Mouse (Mus musculus): ENCODE measurements at regions not wholly inside any gene's neighbourhood (a gene's known extent, or its start where the extent isn't known, plus 50 kb on each side); places are given as distances from the start of the nearest gene placed in this dataset.
"Not testable (repeated sequence)": the region's sequence is repeated elsewhere in the genome, so short reads cannot be mapped to it uniquely, and the experiment has no call there.

DNA sequence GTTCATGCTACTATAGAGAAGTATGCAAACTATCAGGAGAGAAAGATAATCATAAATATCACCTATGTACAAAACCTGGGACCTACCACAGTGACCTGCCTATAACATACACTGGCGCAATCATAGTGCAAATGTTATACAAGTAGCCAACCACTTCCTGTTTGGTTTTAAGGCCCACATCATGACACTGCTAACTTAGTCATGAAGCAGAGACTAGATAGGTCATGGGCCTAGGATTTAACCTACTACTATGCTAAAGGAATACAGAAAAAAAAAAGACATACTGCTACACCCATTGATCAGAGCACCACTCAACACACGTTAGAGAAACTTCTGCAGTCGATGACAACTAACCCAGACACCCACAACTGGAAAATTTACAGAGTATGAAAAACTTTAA is 498.6 kb upstream of the Acvr2a start:
- no peak for DNase-seq (ENCODE audit: low spot score)

DNA sequence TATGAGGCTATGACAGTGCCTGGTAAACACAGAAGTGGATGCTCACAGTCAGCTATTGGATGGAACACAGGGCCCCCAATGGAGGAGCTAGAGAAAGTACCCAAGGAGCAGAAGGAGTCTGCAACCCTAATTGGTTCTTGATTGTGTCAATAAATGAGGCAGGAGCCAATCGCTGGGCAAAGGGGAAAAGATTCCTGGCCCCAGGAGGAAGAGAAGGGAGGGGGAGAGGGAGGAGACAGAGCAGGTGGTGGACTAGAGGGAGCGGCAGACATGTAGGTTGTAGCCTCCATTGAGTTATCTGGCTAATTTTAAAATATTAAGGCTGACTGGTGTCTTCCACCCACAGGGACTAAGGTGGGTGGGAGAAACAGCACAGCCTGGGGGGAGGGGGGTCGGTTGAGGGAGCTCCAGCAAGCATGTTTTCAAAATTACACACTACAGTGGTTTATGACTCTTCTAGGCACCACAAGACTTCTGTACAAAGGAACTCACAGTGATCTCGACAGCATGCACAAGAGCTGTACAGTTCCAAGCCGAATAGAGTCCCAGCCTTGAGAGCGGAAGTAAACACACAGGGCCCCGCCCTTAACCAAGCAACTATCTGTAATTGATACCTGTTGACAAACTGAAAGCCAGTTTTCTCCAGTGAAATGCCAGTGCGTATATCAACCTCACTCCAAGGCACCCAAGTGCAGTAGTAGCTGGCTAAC is 497.6 kb upstream of the Acvr2a start:
- DNase-seq (ENCODE audit: low spot score): peak; percentile 9

DNA sequence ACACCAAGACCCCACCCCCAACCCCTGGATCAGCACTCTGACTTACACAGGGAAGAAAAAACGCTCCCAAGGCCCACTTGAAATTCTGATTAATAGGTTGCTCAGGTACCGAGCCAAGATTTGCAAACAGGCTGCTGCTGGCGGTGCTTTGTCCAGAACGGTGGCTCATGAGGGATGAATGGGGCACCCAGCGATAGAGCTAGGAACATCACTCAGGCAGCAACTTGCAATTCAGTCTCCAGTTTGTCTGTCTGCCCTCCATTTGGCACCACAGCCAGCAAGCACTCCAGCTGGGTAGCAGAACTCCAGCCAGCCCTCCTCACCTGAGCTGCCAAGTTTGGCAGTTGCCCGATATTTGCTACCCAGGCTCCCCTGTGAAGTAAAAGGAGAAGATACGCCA is 496.1 kb upstream of the Acvr2a start:
- DNase-seq (ENCODE audit: low spot score): no peak

DNA sequence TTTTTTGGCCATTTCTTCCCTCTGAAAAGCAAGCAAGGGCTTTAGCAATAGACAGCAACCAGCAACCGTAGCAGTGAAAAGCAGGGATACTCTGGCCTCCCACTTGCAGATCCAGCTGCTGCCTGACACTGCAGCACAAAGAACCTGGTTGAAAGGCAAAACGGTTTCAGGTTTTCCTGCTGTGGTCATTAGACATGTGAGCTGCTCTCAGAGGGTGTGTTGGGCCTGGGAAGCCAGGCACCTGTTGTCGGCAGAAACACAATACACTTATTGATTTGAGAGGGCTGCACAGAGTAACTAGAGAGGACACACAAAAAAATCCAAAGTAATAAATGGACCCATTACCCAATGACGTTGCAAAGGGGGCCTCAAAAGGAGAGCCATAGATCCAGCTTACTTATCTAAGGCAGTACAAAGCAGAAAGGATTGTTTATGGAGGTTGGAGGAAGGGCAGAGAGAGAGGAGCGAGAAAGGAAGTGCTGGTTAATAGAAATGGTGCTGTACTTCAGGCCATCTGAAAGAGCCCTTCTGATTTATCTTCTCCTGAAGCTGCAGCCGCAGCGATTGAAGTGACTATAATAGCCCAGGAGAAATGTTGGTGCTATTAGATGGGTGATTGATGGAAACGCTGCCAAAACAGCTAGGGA is 495.4 kb upstream of the Acvr2a start:
- DNase-seq (ENCODE audit: low spot score): no peak

DNA sequence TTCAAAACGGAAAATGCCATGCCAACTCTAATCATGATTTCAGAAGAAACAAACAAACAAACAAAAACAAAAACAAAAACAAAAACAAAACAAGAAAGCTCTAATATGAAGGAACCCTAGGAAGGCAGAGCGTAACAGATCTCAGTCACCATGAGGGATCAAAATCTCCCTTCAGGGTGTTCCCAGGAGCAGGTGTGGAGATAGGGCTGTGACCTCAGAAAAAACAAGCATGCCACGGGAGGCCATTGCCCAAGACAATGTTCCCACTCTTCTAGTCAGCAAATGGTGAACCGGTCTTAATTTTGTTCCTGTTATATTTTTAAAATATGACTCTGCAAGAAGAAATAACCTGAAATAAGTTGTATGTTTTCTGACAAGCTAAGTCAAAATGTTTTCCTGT is 492.4 kb upstream of the Acvr2a start:
- no peak for DNase-seq (ENCODE audit: low spot score)

DNA sequence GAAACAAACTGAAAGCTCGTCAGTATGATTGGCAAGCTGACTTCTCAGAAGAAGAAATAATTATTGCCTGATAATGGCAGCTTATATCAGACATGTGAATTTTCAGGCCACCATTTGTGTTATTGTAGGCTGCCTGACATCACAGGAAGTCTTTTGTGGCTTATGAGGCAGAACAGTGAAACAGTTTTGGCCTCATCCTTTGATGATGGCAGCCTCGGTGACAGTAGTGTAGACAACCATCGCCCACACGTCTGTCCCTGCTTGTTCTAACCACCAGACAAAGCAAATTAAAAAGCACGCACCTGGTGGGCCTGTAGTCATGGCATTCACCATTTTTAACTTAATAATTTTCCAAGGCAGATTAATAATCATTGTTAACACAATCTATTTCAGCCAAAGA is 491.6 kb upstream of the Acvr2a start:
- no peak for DNase-seq (ENCODE audit: low spot score)

DNA sequence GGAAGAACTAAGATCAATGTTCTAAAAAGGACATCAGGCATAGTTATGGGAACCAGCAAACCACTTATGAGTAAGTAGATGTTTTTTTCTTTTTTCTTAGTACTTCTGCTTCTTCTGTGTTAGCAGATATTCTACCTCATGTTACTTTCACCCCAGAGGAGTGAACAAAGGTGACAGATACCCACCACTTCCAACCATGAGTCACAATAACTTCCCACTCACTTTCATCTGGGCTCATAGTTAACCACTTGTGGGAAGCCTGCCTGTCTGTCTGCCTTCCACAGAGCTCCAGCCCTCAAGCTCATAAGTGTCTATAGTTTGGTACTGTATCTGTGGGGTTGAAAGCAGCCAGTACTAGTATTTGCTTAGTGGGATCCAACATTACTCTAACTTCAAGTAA is 485.7 kb upstream of the Acvr2a start:
- no peak for DNase-seq (ENCODE audit: low spot score)

DNA sequence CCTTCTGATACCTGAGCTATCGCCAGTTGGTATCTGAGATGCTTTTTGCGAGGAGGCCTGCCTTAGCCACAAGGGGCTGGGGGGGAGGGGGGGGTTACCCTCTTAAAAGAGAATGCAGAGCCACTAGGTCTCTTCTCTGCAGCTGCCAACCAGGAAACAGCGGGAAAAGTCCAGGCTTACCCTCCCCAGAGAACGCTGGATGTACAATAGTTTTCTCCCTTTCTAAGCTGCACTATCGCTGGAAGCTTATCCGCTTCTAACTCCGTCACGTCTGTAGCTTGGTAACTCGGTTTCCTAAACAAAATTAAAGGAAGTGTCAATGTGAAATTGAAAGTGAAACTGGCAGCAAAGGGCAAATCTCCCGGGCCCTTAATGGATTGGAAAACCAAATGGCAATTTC is 481.1 kb upstream of the Acvr2a start:
- no peak for DNase-seq (ENCODE audit: low spot score)

DNA sequence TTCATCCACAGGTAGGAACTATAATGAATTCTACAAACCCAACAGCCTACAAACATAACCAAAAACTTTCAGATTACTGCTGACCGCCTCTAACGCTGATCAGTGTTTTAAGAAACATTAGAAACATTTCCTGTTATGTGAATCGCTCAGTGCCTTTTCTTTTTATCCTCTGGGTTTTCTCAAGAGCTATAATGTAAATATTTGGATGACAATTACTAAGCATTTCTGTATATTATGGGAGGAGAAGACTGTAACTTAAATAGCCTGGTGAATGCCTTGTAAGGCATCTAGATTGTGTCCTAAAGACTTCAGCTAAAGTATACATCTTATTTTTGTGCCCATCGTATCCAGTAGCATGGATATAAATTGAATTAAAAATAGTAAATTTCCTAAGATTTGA is 465.9 kb upstream of the Acvr2a start:
- no peak for DNase-seq (ENCODE audit: low spot score)

DNA sequence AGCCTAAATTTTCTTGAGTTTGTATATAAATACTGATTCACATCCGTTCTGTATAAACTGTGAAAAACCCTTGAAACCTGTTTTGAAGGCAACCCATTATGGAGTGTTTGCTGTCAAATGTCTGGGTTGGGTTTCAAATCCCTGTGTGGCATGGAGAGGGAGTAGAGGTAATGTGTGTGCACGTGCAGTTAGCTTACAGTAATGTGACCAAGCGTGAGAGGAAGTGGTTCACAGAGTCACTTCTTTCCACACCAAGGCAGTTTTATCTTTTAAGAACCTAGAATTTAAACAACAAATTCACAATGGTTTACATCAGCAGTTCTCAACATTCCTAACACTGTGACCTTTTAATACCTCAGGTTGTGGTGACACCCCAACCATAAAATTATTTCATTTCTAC is 464.1 kb upstream of the Acvr2a start:
- no peak for DNase-seq (ENCODE audit: low spot score)

DNA sequence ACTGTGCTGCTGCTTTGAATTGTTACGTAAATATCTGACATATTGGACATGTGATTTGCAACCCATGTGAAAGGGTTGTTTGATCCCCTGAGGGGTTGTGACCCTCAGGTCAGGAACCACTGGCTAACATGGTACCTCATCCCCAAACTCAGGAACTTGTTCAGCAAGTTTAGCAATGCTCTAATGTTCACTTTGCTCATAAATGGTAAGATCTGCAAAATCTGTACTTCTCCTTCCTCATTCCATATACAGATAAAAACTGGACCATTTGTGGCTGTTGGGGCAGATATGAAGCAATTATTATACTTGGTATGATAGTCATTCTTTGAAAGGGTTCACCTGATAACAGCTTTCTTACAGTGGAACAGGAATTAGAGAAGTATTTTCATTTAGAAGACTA is 463.7 kb upstream of the Acvr2a start:
- no peak for DNase-seq (ENCODE audit: low spot score)

DNA sequence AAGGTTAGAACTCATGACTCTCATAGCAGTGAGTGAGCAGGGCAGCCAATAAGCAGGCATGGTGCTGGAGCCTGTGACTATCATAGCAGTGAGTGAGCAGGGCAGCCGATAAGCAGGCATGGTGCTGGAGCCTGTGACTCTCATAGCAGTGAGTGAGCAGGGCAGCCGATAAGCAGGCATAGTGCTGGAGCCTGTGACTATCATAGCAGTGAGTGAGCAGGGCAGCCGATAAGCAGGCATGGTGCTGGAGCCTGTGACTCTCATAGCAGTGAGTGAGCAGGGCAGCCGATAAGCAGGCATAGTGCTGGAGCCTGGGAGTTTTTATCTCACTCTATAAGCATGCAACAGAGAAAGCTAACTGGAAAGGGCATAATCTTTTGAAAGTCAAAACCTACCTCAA is 442.3 kb upstream of the Acvr2a start:
- DNase-seq (ENCODE audit: low spot score): not testable (repeated sequence)

DNA sequence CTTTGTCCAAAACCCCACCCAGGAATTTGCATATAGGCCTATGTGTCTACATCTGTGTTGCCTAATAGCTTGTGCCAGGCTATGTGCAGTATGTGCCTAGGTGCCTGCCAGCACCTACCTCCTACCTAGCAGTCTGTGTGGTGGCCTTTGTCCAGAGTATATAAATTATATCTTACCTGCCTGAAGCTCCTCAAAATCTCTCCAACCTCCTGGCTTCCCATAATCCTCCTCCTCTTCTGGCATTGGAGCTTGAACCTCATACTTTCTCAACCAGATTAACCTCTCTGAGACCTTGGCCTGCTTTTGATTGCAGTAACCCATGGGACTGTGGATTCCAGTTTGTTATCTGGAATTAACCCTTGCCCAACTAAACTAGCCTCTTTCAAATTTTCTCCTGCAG is 440.8 kb upstream of the Acvr2a start:
- DNase-seq (ENCODE audit: low spot score): no peak

DNA sequence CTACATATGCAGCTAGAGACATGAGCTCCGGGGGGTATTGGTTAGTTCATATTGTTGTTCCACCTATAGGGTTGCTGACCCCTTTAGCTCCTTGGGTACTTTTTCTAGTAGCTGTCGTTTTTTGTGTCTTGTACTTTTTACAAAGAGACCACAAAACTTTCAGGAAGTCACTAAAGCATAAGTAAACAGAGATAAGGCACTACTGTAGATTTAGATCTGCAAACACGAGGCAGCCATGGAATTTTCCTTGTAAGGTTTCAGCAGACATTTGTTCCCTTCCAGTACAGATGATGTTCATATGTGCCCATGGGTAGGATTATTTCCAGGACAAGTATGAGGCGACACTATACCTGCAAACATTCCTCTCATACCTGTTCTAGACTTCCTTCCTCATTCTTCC is 439.6 kb upstream of the Acvr2a start:
- DNase-seq (ENCODE audit: low spot score): no peak

DNA sequence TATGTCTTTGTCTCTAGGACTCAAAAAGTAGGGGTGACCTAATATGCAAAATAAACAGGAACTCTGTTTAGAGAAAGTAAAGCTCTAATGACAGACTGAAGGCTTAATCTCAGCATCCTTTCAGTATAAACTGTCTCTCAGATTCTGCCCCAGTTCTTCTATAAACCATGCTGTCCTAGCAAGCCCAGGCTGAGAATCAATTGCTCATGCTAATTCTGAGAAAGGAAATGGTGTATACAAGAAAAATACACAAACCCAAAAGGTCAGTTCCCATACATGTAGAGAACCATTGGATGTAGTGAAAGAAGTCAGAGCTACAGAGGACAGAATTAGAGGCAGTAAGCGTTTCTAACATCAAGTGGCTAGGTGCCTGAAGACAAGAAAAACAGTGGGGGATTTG is 435.7 kb upstream of the Acvr2a start:
- DNase-seq (ENCODE audit: low spot score): no peak

DNA sequence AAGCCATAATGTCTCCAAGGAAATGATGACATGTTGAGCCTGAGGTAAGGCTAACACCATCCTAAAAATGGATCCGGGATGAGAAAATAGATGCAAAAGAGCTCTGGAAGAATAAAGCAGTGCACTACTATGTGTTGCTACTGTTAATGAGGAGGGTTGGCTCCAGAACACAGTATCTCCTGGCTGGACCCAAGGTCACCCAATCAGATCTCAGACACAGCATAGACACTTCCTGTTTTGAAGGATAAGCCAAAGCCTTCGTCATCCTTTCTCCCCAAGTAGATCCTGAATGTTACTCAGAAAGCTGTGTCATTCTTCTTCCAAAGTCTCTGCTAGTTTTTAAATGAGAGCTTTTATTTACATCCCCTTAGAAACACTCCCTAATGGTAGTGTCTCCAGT is 435.2 kb upstream of the Acvr2a start:
- no peak for DNase-seq (ENCODE audit: low spot score)

DNA sequence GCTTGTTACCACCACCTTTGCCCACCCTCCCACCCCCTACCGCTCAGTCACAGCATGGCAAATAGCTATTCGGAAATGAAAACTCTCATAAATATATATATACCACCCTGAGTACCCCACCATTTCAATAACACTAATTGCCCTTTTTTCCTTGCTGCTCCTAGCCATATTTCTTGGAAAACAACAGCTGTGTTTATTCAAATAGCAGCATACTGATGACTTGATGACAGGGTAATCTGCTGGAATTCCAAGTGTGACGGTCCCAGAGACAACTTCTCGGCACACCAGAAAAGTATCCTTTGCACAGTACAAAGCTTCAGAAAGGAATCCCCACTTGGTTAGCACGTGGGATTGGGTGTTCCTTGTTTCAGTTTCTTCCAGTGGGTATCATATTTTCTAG is 433.8 kb upstream of the Acvr2a start:
- DNase-seq (ENCODE audit: low spot score): no peak

DNA sequence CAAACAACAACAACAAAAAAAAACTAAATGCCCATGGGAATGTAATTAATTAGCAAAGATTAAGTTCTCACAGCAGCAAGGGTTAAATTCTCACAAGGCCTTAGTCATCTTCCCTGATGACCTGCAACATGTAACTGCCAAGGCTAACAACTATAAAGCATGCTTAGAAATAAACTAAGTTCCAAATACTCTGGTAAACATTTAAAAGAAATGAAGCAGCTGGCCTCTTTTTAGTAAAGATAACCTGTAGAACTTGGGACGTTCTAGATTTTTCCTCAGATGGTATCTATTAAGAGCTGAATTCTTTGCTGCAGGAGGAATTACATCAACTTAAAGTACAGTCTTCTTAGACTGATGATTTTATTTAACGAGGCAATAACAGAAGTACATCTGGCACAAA is 433.1 kb upstream of the Acvr2a start:
- no peak for DNase-seq (ENCODE audit: low spot score)

DNA sequence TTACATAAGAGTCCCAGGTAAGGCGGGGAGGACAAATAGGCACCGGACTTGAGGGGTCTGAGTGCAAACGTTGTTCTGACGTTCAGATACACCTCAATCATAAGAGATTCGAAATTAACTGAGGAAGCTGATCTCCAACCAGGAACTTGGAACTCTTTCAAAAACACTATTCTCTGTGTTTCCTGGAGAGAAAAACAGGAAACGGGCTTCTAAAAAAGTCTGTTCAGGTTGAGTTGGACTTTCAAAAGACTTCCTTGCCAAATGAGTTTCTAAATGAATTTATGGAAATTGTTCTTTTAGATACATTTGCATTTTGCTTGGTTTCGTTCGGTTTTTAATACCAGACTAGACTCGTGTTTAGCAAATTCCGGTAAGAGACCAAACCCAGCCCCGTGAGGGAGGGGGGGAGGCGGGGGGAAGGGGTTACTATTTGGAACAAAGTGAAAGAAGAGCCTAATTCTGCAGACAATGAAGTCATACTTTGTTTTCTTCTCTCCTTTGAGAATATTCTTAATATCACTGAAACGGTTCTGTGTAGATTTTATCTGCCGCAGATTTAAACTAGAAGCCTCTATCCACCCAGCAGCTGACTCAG is 432.3 kb upstream of the Acvr2a start:
- DNase-seq (ENCODE audit: low spot score): no peak

DNA sequence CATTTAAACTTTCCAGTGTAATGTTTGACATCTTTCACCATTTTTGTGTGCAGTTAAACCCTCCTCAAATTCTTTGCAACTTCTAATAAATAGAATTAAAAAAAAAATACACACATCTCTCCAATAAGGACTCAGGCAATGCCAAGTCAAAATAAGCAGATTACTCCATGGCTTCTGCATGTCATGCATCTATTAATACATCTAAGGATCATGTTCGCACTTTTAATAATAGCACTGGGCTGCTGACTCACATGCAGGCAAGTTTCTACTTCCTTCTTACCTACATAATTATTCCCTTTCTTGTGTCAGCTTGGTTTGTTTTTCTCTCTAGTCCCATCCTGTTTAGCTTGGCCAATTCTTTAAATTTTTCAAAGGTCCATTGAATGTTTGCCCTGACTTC is 415.4 kb upstream of the Acvr2a start:
- no peak for DNase-seq (ENCODE audit: low spot score)

DNA sequence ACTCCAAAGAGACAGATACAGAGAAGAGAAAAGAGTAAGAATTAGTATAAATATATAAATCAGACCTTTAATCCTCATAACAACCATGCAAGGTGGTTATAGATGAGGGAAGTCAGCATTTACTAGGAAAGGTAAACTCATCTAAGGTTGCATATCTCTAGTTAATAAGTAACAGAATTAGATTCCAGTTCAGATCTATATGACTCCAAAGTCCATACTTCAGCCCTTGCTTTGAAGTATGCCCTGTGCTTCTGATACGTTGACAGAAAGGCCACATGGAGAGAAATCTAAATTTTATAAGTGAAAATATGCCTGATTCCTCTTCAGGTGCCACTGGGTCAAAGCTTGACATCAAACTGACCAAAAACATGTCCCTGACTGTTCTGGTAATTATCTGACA is 414.7 kb upstream of the Acvr2a start:
- DNase-seq (ENCODE audit: low spot score): no peak

DNA sequence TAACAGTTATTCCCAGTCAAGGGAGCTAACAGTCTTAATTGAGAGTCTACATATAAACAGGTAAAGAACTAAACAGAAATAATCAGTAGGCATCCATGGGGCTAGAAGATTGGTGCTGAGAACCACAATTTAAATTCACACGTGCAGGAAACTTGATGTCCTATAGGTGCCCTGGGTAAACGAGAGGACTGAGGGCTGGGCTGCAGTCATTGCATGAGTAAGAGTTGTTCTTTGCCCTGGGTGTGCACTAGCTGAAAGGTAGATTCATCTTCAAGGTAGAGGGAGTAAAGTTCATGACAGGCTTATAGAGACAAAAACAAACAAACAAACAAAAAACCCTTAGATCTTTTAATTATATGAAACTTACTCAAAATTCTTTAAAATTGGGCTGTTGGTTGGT is 411.1 kb upstream of the Acvr2a start:
- DNase-seq (ENCODE audit: low spot score): no peak

DNA sequence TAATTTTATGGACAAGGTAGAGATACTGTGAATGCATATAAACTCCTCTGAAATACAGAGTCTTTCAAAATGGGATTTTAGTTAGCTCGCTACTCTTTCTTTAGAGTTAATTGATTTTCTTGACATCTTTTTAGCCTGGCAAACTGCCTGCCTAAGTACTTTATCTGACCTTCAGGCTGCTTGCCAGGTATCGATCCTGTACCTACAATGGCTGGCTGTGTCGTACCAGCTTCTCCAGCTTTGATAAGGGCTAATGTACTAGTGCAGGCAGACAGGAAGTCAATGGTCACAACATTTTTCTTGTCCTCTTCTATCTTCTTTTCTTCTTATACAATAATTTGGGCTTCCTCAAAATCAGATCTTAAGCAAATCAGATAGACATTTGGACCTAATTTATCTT is 409.4 kb upstream of the Acvr2a start:
- no peak for DNase-seq (ENCODE audit: low spot score)

DNA sequence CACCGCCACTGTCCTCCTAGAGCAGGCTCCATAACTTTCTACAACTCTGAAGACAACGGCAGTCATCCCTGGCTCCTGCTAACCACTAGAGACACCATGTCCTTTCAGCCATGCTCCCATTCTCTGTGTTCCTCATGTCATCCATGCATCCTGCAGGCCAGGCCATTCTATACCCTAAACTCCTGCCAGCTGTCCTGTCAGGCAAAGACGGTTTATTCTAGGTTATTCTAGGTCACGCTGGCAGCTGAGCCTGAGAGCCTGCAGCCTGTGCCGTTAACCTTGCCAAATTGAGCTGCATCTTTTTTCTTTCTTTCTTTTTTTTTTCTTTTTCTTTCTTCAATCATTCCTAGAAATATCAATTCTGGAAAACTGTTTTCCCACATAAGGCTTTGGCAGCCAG is 406.0 kb upstream of the Acvr2a start:
- DNase-seq (ENCODE audit: low spot score): no peak

Measured in testis, postnatal 14 days (tissue).